Mouse (Mus musculus) neural tube, embryonic 14.5 days (tissue): ENCODE data around the gene Amelx. TPM values are rescaled to one million over a fixed set of nuclear protein-coding genes. Genes with fewer than 3 reads are reported as not detected.

Source experiments
- ATAC-seq: fragments of 200-750 bp; cut with Nextera tagmentation; 2 replicates; pipeline ENCODE4 v1.8.0; 2017; ENCODE audit warnings: low read depth, mild to moderate bottlenecking, moderate TSS enrichment, moderate library complexity
- H3K27ac ChIP-seq: fragments of 300-500 bp; sonication (generic); 2 replicates; pipeline ENCODE4 v1.5.1; 2014; ENCODE audit warnings: low read depth, mild to moderate bottlenecking, control low read depth, low read length, moderate library complexity, mixed read lengths
- H3K27me3 ChIP-seq: fragments of 300-500 bp; sonication (generic); 2 replicates; pipeline ENCODE4 v1.6.1; 2014; ENCODE audit warnings: low read length; ENCODE audit not compliant: control insufficient read depth, insufficient read depth
- H3K36me3 ChIP-seq: fragments of 300-500 bp; sonication (generic); 2 replicates; pipeline ENCODE4 v1.6.1; 2014; ENCODE audit warnings: low read length, mixed read lengths; ENCODE audit not compliant: control insufficient read depth, insufficient read depth
- H3K4me1 ChIP-seq: fragments of 300-500 bp; sonication (generic); 2 replicates; pipeline ENCODE4 v1.6.1; 2014; ENCODE audit warnings: low read length; ENCODE audit not compliant: control insufficient read depth, insufficient read depth
- H3K4me2 ChIP-seq: fragments of 300-500 bp; sonication (generic); 2 replicates; pipeline ENCODE4 v1.6.1; 2014; ENCODE audit warnings: mild to moderate bottlenecking, low read depth, low read length, control low read depth
- H3K4me3 ChIP-seq: fragments of 300-500 bp; sonication (generic); 2 replicates; pipeline ENCODE4 v1.5.1; 2014; ENCODE audit warnings: low read depth, low read length, control low read depth, mixed read lengths
- H3K9ac ChIP-seq: fragments of 300-500 bp; sonication (generic); replicated peaks from 2 replicates; pipeline ENCODE4 v1.6.1; 2014; ENCODE audit warnings: low read depth, mild to moderate bottlenecking, control low read depth, low read length, mixed read lengths
- H3K9me3 ChIP-seq: fragments of 300-500 bp; sonication (generic); 2 replicates; pipeline ENCODE4 v1.6.1; 2016; ENCODE audit warnings: low read length; ENCODE audit not compliant: control insufficient read depth
- WGBS: fragments of 180-500 bp; shearing (Covaris S2); extraction: QIAGEN DNeasy Blood & Tissue Kit; methylation state at CpG from one replicate; pipeline ENCODE4 v1.1.7; 2014; 5-methylcytosine and 5-hydroxymethylcytosine counted together
- polyA plus RNA-seq: library from polyadenylated mRNA; unstranded; fragments of >200 nt; fragmentation: Nextera tagmentation; extraction: Ambion mirVana; gene quantifications from 2 replicates; pipeline ENCODE4 v1.2.1, GENCODE M21; 2014

The Amelx gene
- not detected in 2 replicates for polyA plus RNA-seq

- ATAC-seq: no peak
- WGBS: 87% methylated on average over 5 of the region's 5 CpGs
- H3K4me1 ChIP-seq: no peaks in the 10 kb centered on the region
- H3K9ac ChIP-seq: no peak within 1 kb of the TSS
- no peak within 1 kb of the TSS for H3K4me2 ChIP-seq
- no peak within 1 kb of the TSS for H3K27ac ChIP-seq
- no peaks in the 10 kb centered on the region for H3K27me3 ChIP-seq
- no peaks in the 10 kb centered on the region for H3K36me3 ChIP-seq
- no peak within 1 kb of the TSS for H3K4me3 ChIP-seq
- no peaks in the 10 kb centered on the region for H3K9me3 ChIP-seq
Observed at GRCm38 (mm10) chrX:169187100-169187499, at the start of gene Amelx. Gene Amelx (minus strand): TSS chrX:169187200.

DNA sequence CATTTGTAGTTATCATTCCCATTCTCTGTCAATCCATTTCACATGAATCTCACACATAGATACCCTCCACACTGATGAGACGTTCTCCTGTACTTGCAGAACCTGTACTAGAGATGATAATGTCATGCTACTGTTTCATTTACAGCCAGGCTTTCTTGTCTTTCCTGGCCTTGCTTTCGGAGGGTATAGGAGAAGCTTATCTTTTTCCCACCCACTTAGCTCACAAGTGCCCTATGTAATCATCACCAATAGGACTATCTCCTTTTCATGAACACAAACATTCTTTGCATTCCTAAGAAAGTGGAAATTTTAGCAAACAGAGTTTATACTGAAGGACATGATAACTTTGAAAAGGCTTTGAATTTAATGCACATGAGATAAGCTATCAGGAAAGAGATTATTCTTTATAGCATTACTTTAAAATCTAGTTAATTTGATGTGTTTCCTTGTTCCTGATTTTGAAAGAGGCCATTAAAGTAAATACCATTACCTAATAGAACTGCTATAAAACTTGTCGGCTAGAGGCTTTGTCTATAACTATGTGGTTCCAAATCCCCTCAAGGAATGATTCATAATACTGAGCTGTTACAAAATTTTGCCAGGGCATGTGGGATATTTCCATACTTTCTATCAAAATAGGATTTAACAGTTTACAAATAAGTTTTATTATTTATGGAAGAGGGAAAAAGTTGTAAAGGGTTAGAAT, 35.5 kb upstream of the Amelx start:
- H3K4me3 ChIP-seq: no peak overlapping the region
- no peak overlapping the region for H3K27ac ChIP-seq
- H3K27me3 ChIP-seq: no peaks in the 10 kb centered on the region
- 70% methylated on average over 3 of the region's 3 CpGs for WGBS
- no peak overlapping the region for H3K4me2 ChIP-seq
- H3K9ac ChIP-seq: no peak overlapping the region
- H3K4me1 ChIP-seq: no peaks in the 10 kb centered on the region
- no peaks in the 10 kb centered on the region for H3K36me3 ChIP-seq
- H3K9me3 ChIP-seq: no peaks in the 10 kb centered on the region
- ATAC-seq: no peak

DNA sequence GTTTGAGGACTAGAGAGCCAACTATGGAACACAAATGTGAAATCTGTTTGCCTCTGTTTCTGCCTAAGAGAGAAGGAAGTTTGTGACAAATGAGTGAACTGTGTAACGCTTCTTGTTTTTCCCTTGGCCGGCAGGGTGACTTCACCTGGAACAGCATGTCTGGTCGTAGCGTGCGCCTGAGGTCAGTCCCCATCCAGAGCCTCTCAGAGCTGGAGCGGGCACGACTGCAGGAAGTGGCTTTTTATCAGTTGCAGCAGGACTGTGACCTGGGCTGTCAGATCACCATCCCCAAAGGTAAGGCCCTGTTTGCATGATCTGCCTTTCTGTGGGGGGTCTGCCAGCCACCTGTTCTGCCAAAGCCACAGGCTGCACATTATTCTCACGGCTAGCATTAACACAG, 33.1 kb upstream of the Amelx start:
- ATAC-seq: no peak
- no peaks in the 10 kb centered on the region for H3K9me3 ChIP-seq
- no peaks in the 10 kb centered on the region for H3K36me3 ChIP-seq
- WGBS: 76% methylated on average over 8 of the region's 8 CpGs
- no peak overlapping the region for H3K4me2 ChIP-seq
- H3K27ac ChIP-seq: no peak overlapping the region
- H3K4me1 ChIP-seq: no peaks in the 10 kb centered on the region
- H3K9ac ChIP-seq: no peak overlapping the region
- H3K27me3 ChIP-seq: no peaks in the 10 kb centered on the region
- no peak overlapping the region for H3K4me3 ChIP-seq

DNA sequence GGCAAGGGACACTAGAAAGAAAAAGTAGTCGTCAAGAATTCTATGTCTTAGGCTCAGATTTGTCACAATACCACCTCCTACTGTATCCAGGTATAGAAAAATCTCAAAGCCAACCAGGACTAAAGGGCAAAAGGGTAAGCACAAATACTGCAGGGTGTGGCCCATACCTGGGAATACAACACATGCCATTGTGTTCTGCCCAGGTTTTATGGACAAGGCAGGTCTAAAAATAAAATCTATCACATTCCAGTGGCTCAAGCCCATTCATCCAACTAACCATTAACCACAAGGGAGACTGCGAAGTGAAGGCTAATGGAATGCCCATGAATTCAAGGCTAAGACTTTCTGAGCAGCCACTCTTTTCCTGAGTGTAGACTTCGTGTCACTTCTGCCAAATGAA, 23.0 kb upstream of the Amelx start:
- Histone ChIP-seq H3K27ac (no peak overlapping the region), H3K27me3 (peaks cover 3% of the 10 kb centered on the region; the same call in 1 of the 2 replicates), H3K4me3 (no peak overlapping the region), H3K9me3 (no peaks in the 10 kb centered on the region), H3K36me3 (no peaks in the 10 kb centered on the region), H3K4me2 (no peak overlapping the region), H3K4me1 (no peaks in the 10 kb centered on the region), H3K9ac (no peak overlapping the region)
- 74% methylated on average over 3 of the region's 3 CpGs for WGBS
- ATAC-seq: no peak

DNA sequence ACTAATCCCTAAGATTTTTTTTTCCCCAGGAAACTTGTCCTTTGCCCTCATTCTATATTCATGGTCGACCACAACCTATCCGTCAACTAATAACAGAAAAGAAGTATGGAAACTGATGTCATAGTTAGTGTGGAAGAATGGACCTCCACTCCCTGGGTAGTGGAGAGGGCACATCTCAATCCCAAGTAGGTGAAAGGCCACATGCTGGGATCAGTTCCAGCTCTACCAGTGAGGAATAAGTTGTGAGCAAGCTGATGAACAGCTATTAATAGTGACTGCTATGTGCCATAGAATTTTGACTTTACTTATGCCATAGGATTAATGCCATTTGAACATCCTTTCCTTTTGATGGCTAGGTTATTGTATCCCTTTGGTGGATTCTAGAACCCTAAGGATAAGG, 8.4 kb downstream of the Amelx start:
- Histone ChIP-seq H3K27me3 (no peaks in the 10 kb centered on the region), H3K4me3 (no peak overlapping the region), H3K4me1 (no peaks in the 10 kb centered on the region), H3K36me3 (no peaks in the 10 kb centered on the region), H3K9ac (no peak overlapping the region), H3K27ac (no peak overlapping the region), H3K9me3 (no peaks in the 10 kb centered on the region), H3K4me2 (no peak overlapping the region)
- ATAC-seq: no peak
- WGBS: 70% methylated on average over 2 of the region's 2 CpGs

- no peak overlapping the region for H3K4me3 ChIP-seq
- no peaks in the 10 kb centered on the region for H3K36me3 ChIP-seq
- 80% methylated on average over 1 of the region's 1 CpGs for WGBS
- H3K27me3 ChIP-seq: no peaks in the 10 kb centered on the region
- no peak overlapping the region for H3K4me2 ChIP-seq
- no peak overlapping the region for H3K9ac ChIP-seq
- no peak overlapping the region for H3K27ac ChIP-seq
- no peaks in the 10 kb centered on the region for H3K4me1 ChIP-seq
- ATAC-seq: no peak
- H3K9me3 ChIP-seq: no peaks in the 10 kb centered on the region
Observed at GRCm38 (mm10) chrX:169173796-169174195, 13.2 kb downstream of the Amelx start.

DNA sequence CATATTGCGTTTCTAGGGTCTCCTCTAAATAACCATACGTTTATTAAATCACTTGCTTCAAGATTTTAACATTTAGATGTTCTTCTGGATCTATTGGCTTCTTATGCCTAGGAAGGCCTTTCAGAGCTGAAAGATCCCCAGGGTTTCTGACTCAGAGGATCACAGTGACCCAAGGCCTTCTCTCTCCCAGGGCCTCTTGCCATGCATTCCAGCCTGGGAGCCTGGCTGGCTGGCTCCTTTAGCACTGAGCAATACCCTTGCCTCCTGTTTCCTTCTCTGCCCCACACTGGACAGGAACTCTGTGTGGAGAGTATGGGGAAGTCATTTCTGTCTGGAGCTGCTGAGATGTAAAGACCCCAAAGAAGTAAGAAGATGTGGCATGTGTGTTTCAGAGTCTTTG, 16.0 kb downstream of the Amelx start:
- Histone ChIP-seq H3K27me3 (no peaks in the 10 kb centered on the region), H3K4me3 (no peak overlapping the region), H3K4me1 (no peaks in the 10 kb centered on the region), H3K9ac (no peak overlapping the region), H3K4me2 (no peak overlapping the region), H3K9me3 (no peaks in the 10 kb centered on the region), H3K27ac (no peak overlapping the region), H3K36me3 (no peaks in the 10 kb centered on the region)
- no peak for ATAC-seq
- 88% methylated on average over 2 of the region's 2 CpGs for WGBS

- H3K4me3 ChIP-seq: no peak overlapping the region
- no peak overlapping the region for H3K4me2 ChIP-seq
- ATAC-seq: no peak
- H3K9me3 ChIP-seq: no peaks in the 10 kb centered on the region
- WGBS: 87% methylated on average over 6 of the region's 6 CpGs
- H3K27ac ChIP-seq: no peak overlapping the region
- no peaks in the 10 kb centered on the region for H3K36me3 ChIP-seq
- H3K27me3 ChIP-seq: no peaks in the 10 kb centered on the region
- H3K9ac ChIP-seq: no peak overlapping the region
- no peaks in the 10 kb centered on the region for H3K4me1 ChIP-seq
Observed at GRCm38 (mm10) chrX:169158385-169158784, 28.6 kb downstream of the Amelx start.

GRCm38 (mm10) chrX:169153805-169154204, 33.2 kb downstream of the Amelx start:
- Histone ChIP-seq H3K4me1 (no peaks in the 10 kb centered on the region), H3K9me3 (no peaks in the 10 kb centered on the region), H3K4me2 (no peak overlapping the region), H3K27me3 (no peaks in the 10 kb centered on the region), H3K9ac (no peak overlapping the region), H3K27ac (no peak overlapping the region), H3K4me3 (no peak overlapping the region), H3K36me3 (no peaks in the 10 kb centered on the region)
- ATAC-seq: no peak
